Mouse (Mus musculus): ENCODE results near the gene Ptgr1.

DNA sequence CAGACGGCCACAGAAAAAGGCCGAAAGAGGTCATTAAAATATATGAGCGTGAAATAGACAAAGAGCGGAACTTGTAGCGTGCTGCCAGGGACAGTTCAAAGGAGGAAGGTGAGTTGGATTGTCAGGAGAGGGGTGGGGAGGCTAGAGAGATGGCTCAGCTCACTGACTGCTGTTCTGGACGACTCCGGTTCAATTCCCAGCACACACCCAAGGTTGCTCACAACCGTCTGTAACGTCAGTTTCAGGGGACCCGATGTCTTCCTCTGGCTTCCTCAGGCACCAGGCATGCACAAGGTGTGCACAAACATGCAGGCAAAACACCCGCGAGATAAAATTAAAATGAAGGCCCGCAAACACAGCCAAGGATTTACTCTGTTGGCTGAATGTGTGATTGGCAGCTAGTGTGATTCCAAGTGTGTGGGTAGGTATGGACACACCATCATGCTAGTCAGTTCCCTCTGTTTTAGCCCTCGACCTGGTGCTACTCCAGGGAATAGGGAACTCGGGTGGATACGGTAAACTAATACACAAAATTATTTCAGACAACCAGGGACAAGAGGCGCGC is 48.9 kb upstream of the Ptgr1 start:
- TF ChIP-seq CTCF (conservative IDR thresholded peaks at IDR 0.05; ENCODE audit: insufficient read depth, insufficient read length, low read depth, low read length) = no peak
- no peak for TF ChIP-seq POLR2A (IDR thresholded peaks at IDR 0.05; ENCODE audit: low read depth, low read length)

Measured in kidney, adult 2 months (tissue).